Mouse (Mus musculus) stomach, embryonic 14.5 days (tissue): Measurements from ENCODE around the gene Gm27179. TPM values are rescaled to one million over a fixed set of nuclear protein-coding genes. Genes with fewer than 3 reads are reported as not detected.

Experiments used
- polyA plus RNA-seq: library from polyadenylated mRNA; unstranded; fragments of >200 nt; fragmentation: Nextera tagmentation; extraction: Ambion mirVana; gene quantifications from 2 replicates; pipeline ENCODE4 v1.2.1, GENCODE M21; 2014

Gene Gm27179
- polyA plus RNA-seq, 1 experiment from 2014 or later: not detected

Other genes with a start within 250 kb of the Gm27179 start
- gene Synb, start 218.2 kb downstream of the Gm27179 start, polyA plus RNA-seq: 0.06 TPM in 1 of 2 replicates, not detected in the other
- gene Gm16867, start 9.2 kb downstream of the Gm27179 start, polyA plus RNA-seq: not detected in 2 replicates
- 18.7 and 20.5 TPM in 2 replicates for gene Entpd4b, start 42.9 kb upstream of the Gm27179 start, polyA plus RNA-seq